Mouse (Mus musculus) liver, adult 2 months (tissue): ENCODE measurements around the gene Nags. TPM values are rescaled to one million over a fixed set of nuclear protein-coding genes. Genes with fewer than 3 reads are reported as not detected.

ENCODE experiments used
- DNase-seq: peaks from one replicate; pipeline ENCODE4 v3.0.0-alpha.2; 2011; ENCODE audit warnings: low read depth, low spot score; ENCODE audit errors: extremely low read depth
- H3K27ac ChIP-seq: fragments of 200-500 bp; replicated peaks from 2 replicates; pipeline ENCODE4 v1.5.1; 2012; ENCODE audit warnings: low read depth, mild to moderate bottlenecking, control low read depth, inconsistent platforms, low read length; ENCODE audit not compliant: insufficient read depth
- H3K27me3 ChIP-seq: fragments of 200-500 bp; 2 replicates; pipeline ENCODE4 v1.6.1; 2012; ENCODE audit warnings: mild to moderate bottlenecking, moderate library complexity, low read length, inconsistent platforms; ENCODE audit not compliant: control insufficient read depth, insufficient read depth
- H3K36me3 ChIP-seq: fragments of 200-500 bp; 2 replicates; pipeline ENCODE4 v1.6.1; 2012; ENCODE audit warnings: low read length, inconsistent platforms; ENCODE audit not compliant: control insufficient read depth, insufficient read depth
- H3K4me1 ChIP-seq: fragments of 200-500 bp; 2 replicates; pipeline ENCODE4 v1.6.1; 2011; ENCODE audit warnings: low read length; ENCODE audit not compliant: control insufficient read depth, insufficient read depth
- H3K4me3 ChIP-seq: fragments of 200-500 bp; 2 replicates; pipeline ENCODE4 v1.5.1; 2011; ENCODE audit warnings: low read depth, mild to moderate bottlenecking, control low read depth, low read length, moderate library complexity; ENCODE audit not compliant: insufficient read depth
- H3K79me2 ChIP-seq: fragments of 200-500 bp; 2 replicates; pipeline ENCODE4 v1.6.1; 2012; ENCODE audit warnings: inconsistent platforms, mild to moderate bottlenecking, low read length, moderate library complexity; ENCODE audit not compliant: control insufficient read depth, insufficient read depth
- H3K9ac ChIP-seq: fragments of 200-500 bp; 2 replicates; pipeline ENCODE4 v1.6.1; 2012; ENCODE audit warnings: low read depth, mild to moderate bottlenecking, control low read depth, inconsistent platforms, low read length
- CTCF ChIP-seq: fragments of 200-500 bp; IDR thresholded peaks from 2 replicates; pipeline ENCODE4 v1.5.1; 2011; ENCODE audit warnings: low read depth, low read length, control low read depth
- POLR2A ChIP-seq: fragments of 200-500 bp; IDR thresholded peaks from 2 replicates; pipeline ENCODE4 v1.6.1; 2011; ENCODE audit warnings: low read length, control low read depth; ENCODE audit not compliant: insufficient read depth; ENCODE audit errors: extremely low read depth
- WGBS: fragments of 180-500 bp; shearing (Covaris S2); methylation state at CpG from one replicate; pipeline ENCODE4 v1.1.7; 2018; 5-methylcytosine and 5-hydroxymethylcytosine counted together
- polyA plus RNA-seq: library from polyadenylated mRNA; depleted of rRNA; stranded (reverse); fragments of >200 nt; gene quantifications from 2 replicates; pipeline ENCODE4 v1.2.3, GENCODE M21; 2012; rRNA removed
- total RNA-seq: library from RNA; depleted of rRNA; stranded (reverse); fragments of >200 nt; gene quantifications from 2 replicates; pipeline ENCODE4 v1.2.3, GENCODE M21; 2014; rRNA removed

Nags gene
- total and polyA plus RNA-seq, 2 experiments = 58.6 to 135 TPM

GRCm38 (mm10) chr11:102190848-102191247, 45.5 kb downstream of the Nags start:
- Histone ChIP-seq H3K4me3 (no peak overlapping the region), H3K27me3 (no peaks in the 10 kb centered on the region), H3K4me1 (peaks cover 8% of the 10 kb centered on the region), H3K27ac (no peak overlapping the region), H3K36me3 (peaks cover 5% of the 10 kb centered on the region; the same call in 1 of the 2 replicates), H3K9ac (no peak overlapping the region), H3K79me2 (no peaks in the 10 kb centered on the region)
- no peak for TF ChIP-seq POLR2A
- TF ChIP-seq CTCF = no peak
- WGBS = 66% methylated on average over 4 of the region's 4 CpGs
- DNase-seq = no peak

- Histone ChIP-seq H3K27me3 (no peaks in the 10 kb centered on the region), H3K9ac (no peak overlapping the region), H3K27ac (no peak overlapping the region), H3K4me3 (no peak overlapping the region), H3K4me1 (0 out of 2 replicates have a peak, but pooled peaks cover 5% of the 10 kb centered on the region), H3K79me2 (no peaks in the 10 kb centered on the region), H3K36me3 (peaks cover 7% of the 10 kb centered on the region; the same call in 1 of the 2 replicates)
- WGBS = 91% methylated on average over 9 of the region's 9 CpGs
- DNase-seq = no peak
- TF ChIP-seq POLR2A = no peak
- TF ChIP-seq CTCF = no peak
Observed at GRCm38 (mm10) chr11:102193657-102194440, 48.5 kb downstream of the Nags start.

- H3K36me3 ChIP-seq = peaks cover 9% of the 10 kb centered on the region; the same call in 1 of the 2 replicates
- no peaks in the 10 kb centered on the region for H3K79me2 ChIP-seq
- H3K4me3 ChIP-seq = no peak overlapping the region
- no peak for DNase-seq
- no peak overlapping the region for H3K27ac ChIP-seq
- TF ChIP-seq POLR2A (no peak), CTCF (no peak)
- no peaks in the 10 kb centered on the region for H3K4me1 ChIP-seq
- 80% methylated on average over 21 of the region's 21 CpGs for WGBS
- no peaks in the 10 kb centered on the region for H3K27me3 ChIP-seq
- H3K9ac ChIP-seq = no peak overlapping the region
Observed at GRCm38 (mm10) chr11:102196018-102196797, 50.9 kb downstream of the Nags start.

GRCm38 (mm10) chr11:102198245-102198644, 52.9 kb downstream of the Nags start:
- no peak overlapping the region for H3K9ac ChIP-seq
- peaks cover 11% of the 10 kb centered on the region; the same call in 1 of the 2 replicates for H3K36me3 ChIP-seq
- no peak for TF ChIP-seq POLR2A
- TF ChIP-seq CTCF = no peak
- H3K79me2 ChIP-seq = no peaks in the 10 kb centered on the region
- no peaks in the 10 kb centered on the region for H3K27me3 ChIP-seq
- no peak for DNase-seq
- H3K4me1 ChIP-seq = no peaks in the 10 kb centered on the region
- no peak overlapping the region for H3K27ac ChIP-seq
- no peak overlapping the region for H3K4me3 ChIP-seq
- 84% methylated on average over 6 of the region's 6 CpGs for WGBS

Other genes starting within 250 kb of the Nags start
- gene Sost, start 178.5 kb upstream of the Nags start, total RNA-seq = not detected in 2 replicates
- gene Sost, start 178.5 kb upstream of the Nags start, polyA plus RNA-seq = 0.04 and 0.10 TPM in 2 replicates
- gene Cfap97d1, start 161.2 kb upstream of the Nags start, total RNA-seq = not detected in 2 replicates
- gene Cfap97d1, start 161.2 kb upstream of the Nags start, polyA plus RNA-seq = not detected in 2 replicates
- 15.8 and 21.7 TPM in 2 replicates for gene Dusp3, start 158.5 kb upstream of the Nags start, total RNA-seq
- gene Dusp3, start 158.5 kb upstream of the Nags start, polyA plus RNA-seq = 38.7 and 40.0 TPM in 2 replicates
- 0.07 and 0.28 TPM in 2 replicates for gene Mpp3, start 117.1 kb upstream of the Nags start, total RNA-seq
- gene Mpp3, start 117.1 kb upstream of the Nags start, polyA plus RNA-seq = 0.06 and 0.19 TPM in 2 replicates
- 8.4 and 11.1 TPM in 2 replicates for gene Cd300lg, start 104.0 kb upstream of the Nags start, total RNA-seq
- gene Cd300lg, start 104.0 kb upstream of the Nags start, polyA plus RNA-seq = 12.2 and 13.3 TPM in 2 replicates
- under 0.01 and 0.20 TPM in 2 replicates for gene Mpp2, start 57.0 kb upstream of the Nags start, total RNA-seq
- gene Mpp2, start 57.0 kb upstream of the Nags start, polyA plus RNA-seq = 0.20 and 0.22 TPM in 2 replicates
- gene Ppy, start 44.2 kb upstream of the Nags start, total RNA-seq = not detected in 2 replicates
- not detected in 2 replicates for gene Ppy, start 44.2 kb upstream of the Nags start, polyA plus RNA-seq
- not detected in 2 replicates for gene Pyy, start 37.7 kb upstream of the Nags start, total RNA-seq
- 0.35 TPM in 1 of 2 replicates, not detected in the other for gene Pyy, start 37.7 kb upstream of the Nags start, polyA plus RNA-seq
- 4.2 and 7.7 TPM in 2 replicates for gene Tmem101, start 10.9 kb downstream of the Nags start, total RNA-seq
- 9.2 and 13.5 TPM in 2 replicates for gene Tmem101, start 10.9 kb downstream of the Nags start, polyA plus RNA-seq
- gene Lsm12, start 39.8 kb downstream of the Nags start, total RNA-seq = 11.4 and 14.1 TPM in 2 replicates
- gene Lsm12, start 39.8 kb downstream of the Nags start, polyA plus RNA-seq = 24.3 and 24.5 TPM in 2 replicates
- 2.8 and 3.6 TPM in 2 replicates for gene G6pc3, start 44.1 kb downstream of the Nags start, total RNA-seq
- gene G6pc3, start 44.1 kb downstream of the Nags start, polyA plus RNA-seq = 17.1 and 25.9 TPM in 2 replicates
- 15.9 and 25.0 TPM in 2 replicates for gene Hdac5, start 84.7 kb downstream of the Nags start, total RNA-seq
- 38.2 and 60.5 TPM in 2 replicates for gene Hdac5, start 84.7 kb downstream of the Nags start, polyA plus RNA-seq
- 0.27 TPM in 1 of 2 replicates, not detected in the other for gene BC030867, start 103.4 kb downstream of the Nags start, total RNA-seq
- gene BC030867, start 103.4 kb downstream of the Nags start, polyA plus RNA-seq = 0.20 and 0.38 TPM in 2 replicates
- 0.09 TPM in 1 of 2 replicates, not detected in the other for gene Asb16, start 123.2 kb downstream of the Nags start, total RNA-seq
- gene Asb16, start 123.2 kb downstream of the Nags start, polyA plus RNA-seq = 0.16 and 0.20 TPM in 2 replicates
- 18.1 and 19.0 TPM in 2 replicates for gene Tmub2, start 139.4 kb downstream of the Nags start, total RNA-seq
- gene Tmub2, start 139.4 kb downstream of the Nags start, polyA plus RNA-seq = 33.5 and 34.2 TPM in 2 replicates
- 7.1 and 8.5 TPM in 2 replicates for gene Atxn7l3, start 151.1 kb downstream of the Nags start, total RNA-seq
- 16.8 and 20.6 TPM in 2 replicates for gene Atxn7l3, start 151.1 kb downstream of the Nags start, polyA plus RNA-seq
- 19.4 and 19.5 TPM in 2 replicates for gene Ubtf, start 174.2 kb downstream of the Nags start, total RNA-seq
- 12.7 and 12.8 TPM in 2 replicates for gene Ubtf, start 174.2 kb downstream of the Nags start, polyA plus RNA-seq
- gene Slc4a1, start 220.7 kb downstream of the Nags start, total RNA-seq = 0.07 and 0.65 TPM in 2 replicates
- 0.07 and 0.10 TPM in 2 replicates for gene Slc4a1, start 220.7 kb downstream of the Nags start, polyA plus RNA-seq
- gene Rundc3a, start 247.9 kb downstream of the Nags start, total RNA-seq = 1.0 and 2.5 TPM in 2 replicates
- 1.2 and 2.1 TPM in 2 replicates for gene Rundc3a, start 247.9 kb downstream of the Nags start, polyA plus RNA-seq